Mouse (Mus musculus) frontal cortex, postnatal 14 days (tissue): ENCODE data around the gene Sumo1.

Experiments used
- DNase-seq, 2 experiments: peaks; one replicate each; pipeline ENCODE4 v3.0.0; 2022; ENCODE audit warnings: low spot score in 2 of 2

The Sumo1 gene

DNA sequence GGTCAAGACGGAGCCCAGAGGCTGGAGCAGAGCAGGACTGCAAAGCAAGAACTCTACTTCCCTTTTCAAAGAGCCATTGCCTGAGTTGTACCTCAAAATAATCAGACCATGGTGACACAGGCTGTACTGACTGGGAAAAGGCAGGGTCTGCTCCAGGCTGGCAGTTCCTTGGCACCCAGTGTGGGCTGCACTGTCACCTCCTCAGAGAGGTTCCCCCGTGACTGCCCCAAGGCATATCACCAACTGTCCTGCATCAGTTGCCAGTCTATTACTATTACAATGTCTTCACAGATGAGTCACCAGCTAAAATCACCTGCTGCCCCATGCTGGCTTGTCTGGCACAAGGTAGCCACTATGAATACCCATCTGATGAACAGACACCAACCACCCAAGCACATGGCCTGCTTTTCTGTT, 77.0 kb downstream of the Sumo1 start:
- no peak for DNase-seq

DNA sequence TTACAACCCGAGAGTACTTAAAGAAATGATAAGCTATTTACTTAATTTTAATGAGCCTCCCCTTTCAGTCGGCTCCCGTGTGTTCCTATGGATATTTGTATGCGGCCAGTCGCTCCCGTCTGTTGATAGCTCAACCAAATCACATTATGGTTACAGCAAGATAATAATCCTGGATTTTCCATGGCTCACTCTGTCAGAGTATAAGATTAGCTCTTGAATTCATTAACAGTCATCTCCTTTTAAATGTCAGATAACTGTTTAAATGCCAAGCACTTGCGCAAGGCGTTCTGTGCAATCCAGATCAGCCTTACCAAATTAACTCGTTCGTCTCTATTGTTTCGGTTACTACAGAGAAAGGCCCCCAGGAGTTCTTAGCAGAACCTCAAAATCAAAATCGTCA, 77.8 kb downstream of the Sumo1 start:
- no peak for DNase-seq

DNA sequence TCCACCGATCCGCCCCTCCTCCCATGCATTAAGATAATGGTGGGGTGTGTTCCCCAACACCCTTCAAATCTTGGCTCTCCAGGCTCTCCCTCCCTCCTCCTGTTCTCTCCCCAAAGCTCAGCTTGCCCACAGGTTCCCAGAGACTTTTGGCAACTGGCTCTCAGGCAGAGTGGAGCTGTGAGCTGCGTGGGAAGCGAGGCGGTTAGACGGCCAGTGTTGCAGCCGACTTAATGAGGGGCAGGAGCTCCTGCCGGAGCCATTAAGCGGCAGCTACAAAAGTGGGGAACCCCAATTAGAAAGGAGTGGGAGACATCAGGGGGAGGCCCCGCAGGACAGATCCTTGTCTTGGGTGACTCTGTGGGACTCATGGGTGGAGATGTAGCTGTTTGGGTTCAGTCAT, 78.3 kb downstream of the Sumo1 start:
- DNase-seq: no peak

DNA sequence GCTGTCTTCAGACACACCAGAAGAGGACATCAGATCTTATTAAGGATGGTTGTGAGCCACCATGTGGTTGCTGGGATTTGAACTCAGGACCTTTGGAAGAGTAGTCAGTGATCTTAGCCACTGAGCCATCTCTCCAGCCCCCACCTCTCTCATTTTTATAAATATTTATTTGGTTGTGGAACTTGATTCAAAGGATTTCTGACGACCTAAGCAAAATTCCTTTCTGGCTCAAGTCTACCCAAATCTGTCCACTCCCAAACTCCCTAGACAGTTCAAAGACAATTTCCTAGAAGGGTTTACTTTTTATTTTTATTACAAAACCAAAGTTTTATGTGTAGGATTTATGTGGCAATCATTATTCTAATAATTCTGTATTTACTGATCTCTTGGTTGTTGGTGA, 81.4 kb downstream of the Sumo1 start:
- no peak for DNase-seq

DNA sequence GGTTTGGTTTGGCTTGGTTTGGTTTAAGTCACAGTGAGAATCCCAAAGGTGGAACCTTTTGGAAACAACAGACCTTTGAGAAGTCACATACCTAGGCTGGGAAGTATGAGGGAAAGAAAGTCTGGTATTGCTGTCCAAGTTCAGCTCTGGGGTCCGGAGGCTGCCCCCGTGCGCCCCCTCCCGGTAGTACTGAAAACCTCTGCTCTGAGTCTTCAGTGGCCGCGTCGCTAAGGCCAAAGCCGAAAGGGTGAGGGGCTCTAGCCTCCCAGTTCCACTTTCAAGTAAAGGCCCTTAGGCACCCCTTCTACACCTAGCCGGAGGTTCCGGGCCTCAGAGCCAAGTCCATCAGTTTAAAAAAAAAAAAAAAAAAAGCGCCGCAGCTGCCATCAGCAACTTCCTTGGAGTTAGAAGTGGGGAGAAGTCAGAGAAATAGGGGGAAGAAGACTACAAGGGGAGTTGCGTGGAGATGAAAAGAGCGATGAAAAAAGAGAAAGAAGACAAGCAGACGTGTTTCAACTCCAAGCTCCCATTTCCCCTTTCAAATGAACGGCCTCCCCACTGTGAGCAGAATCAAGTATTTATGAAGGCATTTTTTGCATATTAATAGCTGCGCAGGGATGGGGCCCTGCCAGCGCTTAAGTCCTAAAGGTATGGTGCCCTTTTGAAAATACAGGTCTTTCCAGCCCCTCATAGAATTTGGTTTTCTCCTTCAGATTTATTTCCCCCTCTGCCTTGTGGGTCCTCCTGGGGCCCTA, 85.8 kb downstream of the Sumo1 start:
- peak in 1 of 2 experiments; percentile 60 for DNase-seq

DNA sequence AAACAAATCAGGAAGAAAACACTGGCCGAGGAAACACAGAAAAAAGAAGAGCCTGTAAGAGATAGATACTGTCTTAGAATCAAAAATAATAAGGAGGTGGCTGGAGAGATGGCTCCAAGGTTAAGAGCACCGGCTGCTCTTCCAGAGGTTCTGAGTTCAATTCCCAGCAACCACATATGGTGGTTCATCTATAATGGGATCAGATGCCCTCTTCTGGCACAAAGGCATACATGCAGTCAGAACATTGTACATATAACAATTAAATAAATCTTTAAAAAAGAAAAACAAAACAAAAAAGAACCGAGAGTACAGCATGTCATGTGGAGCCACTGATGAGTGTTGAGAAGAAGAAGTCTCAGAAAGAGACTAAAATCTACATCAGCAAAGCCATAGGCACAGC, 89.8 kb downstream of the Sumo1 start:
- DNase-seq: no peak

DNA sequence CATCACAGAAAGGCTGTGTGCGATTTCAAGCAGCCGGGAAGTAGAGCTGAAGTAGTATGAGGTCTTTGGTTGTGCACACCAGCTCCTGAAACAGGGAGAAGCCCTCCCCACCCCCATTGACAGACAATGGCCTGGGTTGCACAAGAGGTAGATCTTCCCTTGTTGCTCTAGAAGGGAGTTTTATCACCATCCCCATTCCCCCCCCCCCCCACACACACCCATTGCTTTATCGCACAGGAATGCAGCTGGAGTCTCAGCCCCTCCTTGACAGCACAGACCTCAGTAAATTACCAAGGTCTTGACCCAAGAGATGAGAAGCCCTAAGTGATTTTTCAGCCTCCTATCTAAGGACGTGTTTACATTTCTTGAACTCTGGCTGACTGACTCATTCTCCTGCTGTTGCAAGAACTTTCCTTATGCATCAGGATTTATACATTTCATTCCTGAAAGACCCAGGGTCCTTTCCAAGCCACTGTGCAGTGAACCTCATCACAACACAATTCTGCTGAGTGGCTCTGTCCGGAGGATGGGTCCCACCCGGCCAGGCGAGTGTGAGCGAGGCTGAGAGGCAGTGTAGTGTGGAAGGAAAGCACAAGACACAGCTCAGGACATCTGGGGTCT, 90.4 kb downstream of the Sumo1 start:
- DNase-seq: no peak

DNA sequence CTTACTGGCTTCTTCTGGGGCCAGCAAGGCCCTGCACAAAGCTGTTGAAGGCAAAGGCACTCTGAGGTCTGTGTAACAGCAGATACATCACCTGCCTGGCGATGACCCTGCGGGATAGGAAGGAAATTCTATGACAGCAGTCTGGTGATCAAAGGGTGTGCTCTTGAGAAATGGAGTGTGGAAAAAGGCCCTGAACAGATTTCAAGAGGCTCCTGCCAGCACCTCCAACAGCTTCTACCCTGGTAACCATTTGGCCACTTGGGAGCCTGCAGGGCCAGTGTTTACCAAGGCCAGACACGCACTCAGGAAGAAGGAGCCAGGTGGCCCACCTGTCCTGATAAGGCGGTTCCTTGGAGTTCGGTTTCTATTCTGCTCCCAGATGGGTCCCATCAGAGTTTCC, 91.3 kb downstream of the Sumo1 start:
- DNase-seq: no peak

DNA sequence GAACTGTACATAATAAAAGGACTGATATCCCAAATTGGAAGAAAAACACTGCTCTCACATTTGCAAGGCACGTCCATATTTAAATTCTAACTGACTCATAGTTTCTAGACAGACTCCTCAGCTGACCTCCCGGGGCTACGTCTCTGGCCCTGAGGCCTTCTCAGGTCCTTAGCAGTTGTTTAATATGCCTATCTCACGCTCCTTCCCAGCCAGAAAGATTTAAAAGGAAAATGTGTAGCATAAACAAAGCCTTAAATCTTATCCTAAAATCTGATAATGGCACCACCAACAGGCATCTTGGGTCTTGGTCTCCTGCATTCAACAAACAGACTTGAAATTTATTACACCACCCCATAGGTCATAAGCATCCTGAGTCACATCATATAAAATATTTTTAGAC, 91.9 kb downstream of the Sumo1 start:
- no peak for DNase-seq

DNA sequence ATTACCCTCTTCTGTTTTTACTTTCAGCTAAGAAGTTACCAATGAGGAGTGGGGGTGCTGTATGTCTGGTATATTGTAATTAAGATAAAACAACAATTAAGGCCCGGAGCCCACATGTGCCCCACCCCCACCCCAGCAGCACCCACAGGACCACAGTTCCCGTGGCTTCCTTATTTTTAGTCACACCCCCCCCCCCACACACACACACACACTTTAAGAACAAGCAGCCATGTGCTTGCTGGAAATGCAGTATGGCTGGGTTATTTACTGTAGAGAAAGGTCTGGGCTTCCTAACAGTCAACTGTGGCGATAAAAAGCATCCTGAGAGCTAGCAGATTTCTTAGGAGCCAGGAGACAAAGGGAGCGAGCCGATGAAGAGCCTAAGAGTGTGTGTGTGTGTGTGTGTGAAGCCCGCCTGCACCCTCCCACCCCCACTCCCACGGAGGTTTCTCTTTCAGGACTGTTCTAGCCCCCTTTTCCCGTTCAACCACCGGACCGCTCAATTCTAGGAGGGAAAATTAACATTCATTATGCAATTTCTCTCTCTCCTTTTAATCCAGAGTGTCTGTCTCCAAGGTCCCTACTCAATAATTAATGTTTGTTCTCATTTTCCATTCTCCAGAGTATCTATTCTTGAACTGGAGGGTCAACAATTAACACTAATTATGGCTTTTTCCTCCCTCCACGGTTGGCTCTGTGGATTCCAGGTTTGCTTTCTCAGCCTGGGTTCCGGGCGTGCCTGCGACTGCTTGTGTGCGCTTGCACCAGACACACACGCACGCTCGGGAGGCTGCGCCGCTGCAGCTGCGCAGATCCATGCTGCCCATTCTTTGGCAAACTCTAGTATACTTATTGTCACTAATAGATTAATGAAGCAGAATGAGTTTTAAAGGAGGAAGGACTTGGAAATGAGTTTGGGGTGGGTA, 96.1 kb downstream of the Sumo1 start:
- peak in 1 of 2 experiments; percentile 27 for DNase-seq

DNA sequence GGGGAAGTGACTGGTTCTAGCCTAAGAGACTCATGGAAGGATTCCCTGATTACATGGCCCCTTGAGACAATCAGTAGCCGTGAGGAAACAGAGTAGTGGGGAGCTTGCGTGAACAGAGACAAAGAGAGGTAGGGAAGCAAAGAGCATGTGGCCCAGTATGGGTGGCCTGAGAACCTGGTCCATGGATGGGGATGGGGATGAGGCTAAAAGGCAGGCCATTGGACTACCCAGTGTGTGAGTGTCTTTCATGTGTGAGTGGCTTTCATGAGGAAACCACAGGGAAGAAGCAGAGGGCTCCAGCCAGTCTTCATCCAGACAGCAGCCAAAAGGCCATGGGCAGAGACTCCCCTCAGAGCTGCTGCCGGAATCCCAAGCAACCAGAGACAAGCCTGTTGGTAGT, 96.8 kb downstream of the Sumo1 start:
- DNase-seq: no peak

DNA sequence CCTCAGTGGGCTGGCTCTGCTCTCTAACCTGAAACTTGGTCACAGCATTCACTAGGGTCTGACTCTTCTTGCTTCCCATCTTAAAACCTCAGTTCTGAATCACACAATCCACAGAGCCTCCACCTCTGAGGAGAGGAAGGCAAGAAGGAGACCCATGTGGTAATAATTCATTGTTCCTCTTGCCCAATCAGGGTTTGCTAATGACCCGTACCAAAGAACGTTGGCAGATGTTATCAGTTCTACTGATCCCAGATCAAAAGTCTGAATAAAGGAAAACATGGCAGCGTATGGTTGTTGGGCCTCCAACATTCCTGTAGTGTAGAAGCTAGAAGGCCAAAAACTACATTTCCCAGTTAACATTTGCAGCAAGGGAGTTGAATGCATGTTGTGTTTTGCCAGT, 99.1 kb downstream of the Sumo1 start:
- DNase-seq: no peak

DNA sequence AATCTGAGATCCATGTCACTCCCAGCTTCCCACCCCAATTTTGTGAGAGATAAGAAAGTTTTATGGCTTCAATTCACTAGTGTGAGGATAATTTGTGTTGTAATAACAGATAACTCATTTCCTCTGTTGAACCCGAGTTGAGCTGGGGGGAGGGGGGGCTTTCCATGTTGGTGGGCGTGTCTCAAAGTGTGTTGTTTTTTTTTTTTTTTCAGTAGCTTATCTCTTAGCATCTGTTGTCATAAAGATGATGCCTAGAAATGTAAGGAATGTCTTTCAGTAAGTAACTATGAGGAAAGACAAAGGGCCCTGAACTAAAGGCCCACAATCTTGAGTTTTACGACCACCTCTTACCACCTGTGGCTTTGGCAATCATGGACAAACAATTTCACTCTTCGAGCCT, 99.9 kb downstream of the Sumo1 start:
- DNase-seq: no peak

DNA sequence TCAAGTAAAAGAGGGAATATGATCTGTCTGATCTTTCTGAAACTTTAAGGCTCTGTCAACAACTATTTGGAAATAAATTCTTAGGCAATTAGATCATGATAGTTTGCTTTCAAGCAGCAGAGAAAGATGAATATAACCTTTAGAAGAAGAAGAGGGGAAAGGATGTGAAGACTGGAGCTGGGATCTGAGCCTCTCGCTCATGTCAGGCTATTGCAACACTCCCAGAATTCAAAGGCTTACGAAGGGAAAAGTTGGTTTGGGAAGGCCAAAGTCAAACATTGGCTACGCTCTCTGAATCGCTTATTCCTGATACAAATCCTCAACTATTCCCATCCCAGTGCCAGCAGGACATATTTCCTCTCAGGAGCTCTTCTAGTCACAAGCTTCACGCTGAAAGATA, 101.3 kb downstream of the Sumo1 start:
- no peak for DNase-seq

DNA sequence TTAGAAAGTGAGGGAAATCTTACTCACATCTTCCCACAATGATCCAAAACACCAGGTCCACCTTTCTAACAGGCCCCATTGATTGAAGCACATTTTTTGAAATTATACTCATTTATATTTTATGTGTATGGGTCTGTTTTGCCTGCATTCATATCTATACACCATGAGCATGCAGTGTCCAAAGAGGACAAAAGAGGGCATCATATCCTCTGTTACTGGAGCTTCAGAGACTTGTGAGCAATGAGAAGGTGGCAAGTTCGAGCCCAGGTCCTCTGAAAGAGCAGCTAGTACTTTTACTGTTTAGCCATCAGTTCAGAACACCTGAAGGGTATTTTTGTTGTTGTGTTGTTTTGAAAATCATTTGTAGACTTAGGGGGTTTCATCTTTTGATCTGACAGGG, 102.4 kb downstream of the Sumo1 start:
- DNase-seq: no peak

DNA sequence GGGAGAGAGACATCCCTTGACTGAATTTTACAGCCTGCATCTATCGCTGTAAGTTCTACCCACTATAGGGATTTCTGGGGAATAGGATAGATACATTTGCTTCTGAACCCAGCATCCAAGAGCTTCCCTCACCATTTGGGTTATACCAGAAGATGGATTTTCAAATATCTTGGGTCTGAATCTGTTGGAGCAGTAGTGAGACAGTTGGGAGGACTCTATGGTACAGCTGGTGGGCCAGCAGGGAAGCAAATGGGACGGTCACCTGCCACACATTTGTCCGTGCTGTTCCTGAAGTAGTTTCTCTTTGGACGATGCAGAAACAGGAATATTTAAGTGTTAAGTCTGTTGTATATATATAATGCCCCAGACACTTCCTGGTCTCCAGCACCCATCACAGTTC, 103.1 kb downstream of the Sumo1 start:
- no peak for DNase-seq

DNA sequence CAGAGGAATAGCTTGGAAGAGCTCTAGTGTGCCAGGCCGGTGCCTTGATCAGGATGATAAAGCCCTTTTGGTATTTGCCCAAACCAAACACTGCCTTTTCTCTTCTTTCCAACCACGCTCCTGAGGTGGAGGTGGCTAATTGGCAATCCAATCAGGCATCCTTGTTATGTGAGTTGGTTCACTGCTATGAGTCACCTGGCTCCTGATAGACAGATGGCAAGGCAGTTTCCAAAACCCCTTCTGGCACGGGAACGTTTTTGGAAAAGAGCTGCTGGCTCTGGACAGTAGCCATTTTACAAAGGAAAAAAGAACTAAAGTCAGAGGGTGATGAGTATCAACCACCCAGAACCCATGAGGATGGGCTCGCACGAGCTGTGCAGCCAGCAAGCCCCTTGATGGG, 103.7 kb downstream of the Sumo1 start:
- DNase-seq: no peak

DNA sequence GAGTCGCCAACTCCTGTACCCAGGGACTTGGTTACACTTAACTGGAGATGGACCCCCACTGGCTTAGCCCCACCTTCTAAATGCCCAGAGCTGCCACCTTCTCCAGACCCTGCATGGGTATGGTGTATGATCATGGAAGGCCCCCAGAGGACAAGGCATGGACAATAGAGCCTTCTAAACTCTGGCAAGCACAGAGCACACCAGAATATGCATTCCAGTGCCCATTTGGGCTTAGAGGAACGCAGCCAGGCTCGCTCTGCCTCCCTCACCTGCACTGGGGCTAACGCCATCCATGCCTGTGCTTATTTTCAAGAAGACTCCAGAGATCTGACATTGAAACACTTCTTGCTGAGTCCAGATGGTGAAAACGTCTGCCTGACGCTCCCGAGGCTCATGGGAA, 104.4 kb downstream of the Sumo1 start:
- no peak for DNase-seq

DNA sequence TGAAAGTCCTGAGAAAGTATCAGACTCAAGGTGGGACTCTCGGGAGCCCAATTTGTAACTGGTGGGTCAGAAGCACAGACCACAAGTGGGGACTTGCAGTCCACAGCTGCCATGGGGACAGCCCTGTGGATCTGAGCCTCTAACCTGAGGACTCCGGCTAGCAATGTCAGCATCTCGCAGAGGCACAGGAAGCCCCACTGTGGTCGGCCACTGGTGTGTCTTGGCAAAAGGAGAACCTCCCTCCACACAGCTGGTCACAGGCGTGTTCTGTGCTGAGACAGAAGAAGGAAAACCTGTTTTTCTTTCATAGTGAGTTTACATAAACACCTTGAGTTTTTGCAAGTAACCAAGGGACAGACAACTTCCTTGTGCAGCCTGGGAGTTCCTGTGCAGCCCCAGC, 104.8 kb downstream of the Sumo1 start:
- no peak for DNase-seq

DNA sequence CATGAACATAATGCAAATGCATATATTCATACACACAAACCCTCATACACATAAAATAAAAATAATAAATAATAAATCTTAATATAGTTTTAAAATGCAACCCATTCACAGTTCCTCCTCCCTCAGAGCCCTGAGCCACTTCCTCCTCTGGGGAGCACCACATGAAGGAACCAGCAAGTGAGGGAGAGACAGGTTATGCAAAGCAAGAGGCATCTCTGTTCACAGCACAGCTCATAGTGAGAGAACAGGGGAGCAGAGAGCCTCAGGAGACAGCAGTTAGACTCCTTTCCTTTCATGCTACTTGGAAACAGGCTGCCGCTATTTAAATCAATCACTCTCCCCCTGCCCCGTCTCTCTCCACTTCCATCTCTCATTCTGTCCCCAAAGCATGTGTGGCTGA, 107.1 kb downstream of the Sumo1 start:
- DNase-seq: no peak

DNA sequence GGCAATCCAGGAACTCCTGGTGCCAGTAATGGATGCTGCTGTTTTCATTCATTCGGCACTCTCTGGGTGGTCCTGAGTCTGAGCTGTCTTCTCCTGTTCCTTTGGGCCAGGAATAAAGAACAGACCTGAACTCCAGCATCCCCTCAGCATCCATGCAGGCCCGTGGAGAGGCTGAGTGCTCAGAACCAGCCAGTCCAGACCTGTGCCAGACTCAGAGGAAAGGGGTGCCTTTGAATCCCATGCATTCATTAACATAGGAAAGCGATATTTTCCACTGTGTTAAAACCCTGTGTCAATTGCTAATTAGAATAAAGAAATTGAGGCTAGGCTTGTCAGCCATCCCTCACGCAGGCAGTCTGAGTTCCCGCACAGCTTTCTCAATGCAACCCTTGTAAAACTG, 116.9 kb downstream of the Sumo1 start:
- no peak for DNase-seq

DNA sequence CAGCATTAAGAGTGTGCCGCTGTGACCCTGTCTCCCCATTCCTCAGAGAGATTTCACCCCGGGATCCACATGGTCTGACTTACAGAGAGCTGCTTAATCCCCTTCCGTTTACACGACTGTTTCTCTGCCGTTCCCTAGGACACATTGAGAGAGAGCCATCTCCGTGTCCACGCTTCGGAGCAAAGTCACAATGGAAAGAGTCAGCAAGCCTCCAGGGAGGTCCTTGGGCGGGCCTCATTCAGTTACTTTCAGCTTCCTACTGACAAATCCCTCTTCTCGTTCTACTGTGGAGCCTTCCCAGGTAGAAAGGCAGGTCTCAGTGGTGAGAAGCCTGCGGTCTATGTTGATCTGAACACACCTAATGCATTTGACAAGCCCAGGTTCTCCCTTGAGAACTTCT, 119.6 kb downstream of the Sumo1 start:
- DNase-seq: no peak

DNA sequence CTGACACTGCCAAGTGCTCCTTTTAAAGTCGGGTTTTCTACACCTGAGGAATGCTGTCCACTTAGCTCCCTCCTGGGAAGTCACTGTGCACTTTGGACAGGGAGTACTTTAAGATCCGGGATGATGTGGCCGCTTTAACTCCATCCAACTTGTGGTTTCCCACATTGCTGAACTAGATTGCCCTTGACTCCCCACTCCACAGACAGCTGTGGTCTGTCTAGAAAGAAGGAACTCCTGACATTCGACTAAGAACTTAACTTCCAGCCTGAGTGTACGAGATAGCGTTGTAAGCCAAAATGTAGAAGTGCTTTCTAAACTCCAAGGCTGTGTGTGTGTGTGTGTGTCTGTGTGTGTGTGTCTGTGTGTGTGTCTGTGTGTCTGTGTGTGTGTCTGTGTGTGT, 120.4 kb downstream of the Sumo1 start:
- DNase-seq: no peak
